Comparison of ENCODE assay signal across 13 mouse cellular contexts in genomic region chr12:3209163-3209562, GRCm38 (mm10).
DNase-seq lines count a peak whose midpoint lies in the region; ATAC-seq and TF ChIP-seq lines count a peak whose summit lies in the region.
"Had no signal": no experiment of that assay in that cellular context is flagged by ENCODE, and none has a peak within 500 bp of the region (broad histone marks: within the 10 kb centered on the region; RNA-seq: fewer than 3 reads in every experiment).

No protein-coding gene starts in this region.

- no peaks in the 10 kb centered on the region for H3K4me1 ChIP-seq in hindbrain, postnatal 0 days (ENCODE audit: insufficient read depth, low read length)
- H3K4me1 ChIP-seq in hindbrain, embryonic 10.5 days (replicated peaks) = no peaks in the 10 kb centered on the region
- no peaks in the 10 kb centered on the region for H3K4me1 ChIP-seq in kidney, embryonic 16.5 days (ENCODE audit: insufficient read depth, low read length)
- H3K4me1 ChIP-seq: heart, embryonic 13.5 days; limb, embryonic 12.5 days had no signal

- no peak for ATAC-seq in hindbrain, postnatal 0 days
- no peak for ATAC-seq in kidney, embryonic 16.5 days (ENCODE audit: low FRiP score, low TSS enrichment)
- ATAC-seq: midbrain, embryonic 16.5 days had no signal

- no peaks in the 10 kb centered on the region for H3K36me3 ChIP-seq in hindbrain, postnatal 0 days (ENCODE audit: insufficient read depth, low read length)
- no peaks in the 10 kb centered on the region for H3K36me3 ChIP-seq in hindbrain, embryonic 10.5 days
- no peaks in the 10 kb centered on the region for H3K36me3 ChIP-seq in kidney, embryonic 16.5 days (ENCODE audit: insufficient read depth, low read length)
- H3K36me3 ChIP-seq: heart, embryonic 13.5 days; limb, embryonic 12.5 days had no signal

- no peak overlapping the region for H3K4me3 ChIP-seq in hindbrain, postnatal 0 days (ENCODE audit: low read length)
- no peak overlapping the region for H3K4me3 ChIP-seq in hindbrain, embryonic 10.5 days
- H3K4me3 ChIP-seq in kidney, embryonic 16.5 days (ENCODE audit: low read length) = no peak overlapping the region
- H3K4me3 ChIP-seq: heart, embryonic 13.5 days; limb, embryonic 12.5 days had no signal

- no peak overlapping the region for H3K9ac ChIP-seq in hindbrain, postnatal 0 days (replicated peaks; ENCODE audit: low read length)
- no peak overlapping the region for H3K9ac ChIP-seq in kidney, embryonic 16.5 days (replicated peaks; ENCODE audit: low read length)
- H3K9ac ChIP-seq: heart, embryonic 13.5 days; limb, embryonic 12.5 days had no signal

- no peaks in the 10 kb centered on the region for H3K27me3 ChIP-seq in hindbrain, postnatal 0 days (ENCODE audit: insufficient read depth, low read length)
- H3K27me3 ChIP-seq in hindbrain, embryonic 10.5 days (ENCODE audit: insufficient read depth, poor library complexity, severe bottlenecking) = no peaks in the 10 kb centered on the region
- H3K27me3 ChIP-seq in kidney, embryonic 16.5 days (ENCODE audit: insufficient read depth, low read length) = no peaks in the 10 kb centered on the region
- H3K27me3 ChIP-seq: heart, embryonic 13.5 days; limb, embryonic 12.5 days had no signal

- H3K4me2 ChIP-seq in hindbrain, postnatal 0 days (ENCODE audit: low read depth, low read length) = no peak overlapping the region
- no peak overlapping the region for H3K4me2 ChIP-seq in kidney, embryonic 16.5 days (replicated peaks; ENCODE audit: low read depth, low read length)
- H3K4me2 ChIP-seq: heart, embryonic 13.5 days; limb, embryonic 12.5 days had no signal

- TF ChIP-seq CTCF in hindbrain, postnatal 0 days (IDR thresholded peaks at IDR 0.05; ENCODE audit: low read depth) = peak; percentile 24; the same call in 1 of the 2 replicates

- H3K27ac ChIP-seq in hindbrain, postnatal 0 days = no peak overlapping the region
- no peak overlapping the region for H3K27ac ChIP-seq in hindbrain, embryonic 10.5 days
- H3K27ac ChIP-seq in kidney, embryonic 16.5 days (ENCODE audit: low read length) = no peak overlapping the region
- H3K27ac ChIP-seq: heart, embryonic 13.5 days; limb, embryonic 12.5 days had no signal

- no peaks in the 10 kb centered on the region for H3K9me3 ChIP-seq in hindbrain, postnatal 0 days (ENCODE audit: low read length)
- no peaks in the 10 kb centered on the region for H3K9me3 ChIP-seq in hindbrain, embryonic 10.5 days
- no peaks in the 10 kb centered on the region for H3K9me3 ChIP-seq in kidney, embryonic 16.5 days (ENCODE audit: low read length)
- H3K9me3 ChIP-seq: heart, embryonic 13.5 days; limb, embryonic 12.5 days had no signal

- peak; percentile 6 for DNase-seq in hindbrain, postnatal 0 days (ENCODE audit: low spot score)
- DNase-seq in hindbrain, embryonic 10.5 days (ENCODE audit: low spot score) = no peak
- peak; percentile 49 for DNase-seq in testis, postnatal 10 days (ENCODE audit: low spot score)
- DNase-seq in testis, postnatal 14 days (ENCODE audit: low spot score) = no peak
- peak; percentile 65 for DNase-seq in ZHBTc4 (ENCODE audit: low read depth, low spot score)
- DNase-seq in right cerebral cortex, postnatal 10 days (ENCODE audit: low spot score in 2 of 2) = no peak
- DNase-seq: cerebellum, postnatal 36 days; lung, adult 18-20 months; thymus, postnatal 4 days had no signal

- 78% methylated on average over 1 of the region's 1 CpGs for WGBS in hindbrain, postnatal 0 days
- 56% methylated on average over 1 of the region's 1 CpGs for WGBS in hindbrain, embryonic 10.5 days
- 59% methylated on average over 1 of the region's 1 CpGs for WGBS in kidney, embryonic 16.5 days

Comparison
In these comparisons a context has a peak if more than half of its experiments do, and no peak if none do; other contexts are left out.
1. DNase-seq: peak in hindbrain, postnatal 0 days (single experiment), testis, postnatal 10 days (single experiment) and ZHBTc4 (single experiment); none in hindbrain, embryonic 10.5 days (single experiment), testis, postnatal 14 days (single experiment) and right cerebral cortex, postnatal 10 days (0 of 2).